Mouse (Mus musculus): Measurements from ENCODE around the gene Cxcr4. TPM values are rescaled to one million over a fixed set of nuclear protein-coding genes. Genes with fewer than 3 reads are reported as not detected.
A peak's percentile ranks its signal among the peaks of the same experiment; 100 is the strongest.

Gene Cxcr4
- polyA plus RNA-seq (2012; rRNA removed), result 9.1 and 9.3 TPM in 2 replicates
- polyA plus RNA-seq (2014; fragmentation: Nextera tagmentation; extraction: Ambion mirVana), result 1.8 and 2.4 TPM in 2 replicates

DNA sequence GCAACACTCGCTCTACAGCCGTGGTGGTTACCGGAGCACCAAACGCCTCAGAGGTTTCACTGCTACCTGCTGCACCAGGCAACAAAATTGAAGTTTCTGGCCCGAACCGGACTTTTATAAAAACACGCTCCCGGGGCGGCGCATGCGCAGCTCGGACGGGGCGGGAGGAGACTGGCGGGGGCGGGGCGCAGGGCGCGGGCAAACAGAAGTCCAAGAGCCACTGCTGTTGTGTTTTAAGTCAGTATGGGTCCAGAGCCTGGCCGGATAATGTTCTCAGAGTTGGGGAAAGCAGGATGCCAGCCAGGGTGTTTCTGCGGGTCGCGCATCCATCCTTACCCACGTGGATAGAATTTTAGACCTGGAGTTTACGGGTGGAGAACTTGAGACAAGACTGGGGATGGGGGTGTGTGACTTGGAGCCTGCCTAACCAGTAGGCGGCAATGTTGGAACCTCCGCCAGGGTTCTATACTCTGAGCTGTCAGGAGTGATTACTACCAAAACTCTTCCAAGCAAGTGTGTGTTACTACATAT, at the start of gene Cxcr4:
Gene Cxcr4 (minus strand): TSS at position 83 of the 531 bp plus-strand sequence.
- Histone ChIP-seq H3K27ac (no peak within 1 kb of the TSS), H3K4me1 (replicated peaks; ENCODE audit: control insufficient read depth in 2 of 2, insufficient read depth in 2 of 2, low read length in 1 of 2) (peaks cover 0 to 2% of the 10 kb centered on the region in 2 experiments; a peak in 1 of 4 replicates), H3K9ac (replicated peaks) (no peak within 1 kb of the TSS; the same call in 1 of the 2 replicates), H3K4me3 (ENCODE audit: insufficient read depth in 1 of 2, low read depth in 2 of 2, low read length in 2 of 2) (peak within 1 kb of the TSS; percentile 50 to 74), H3K4me2 (ENCODE audit: low read depth) (peak within 1 kb of the TSS; percentile 65), H3K9me3 (ENCODE audit: control insufficient read depth, low read length) (no peaks in the 10 kb centered on the region), H3K27me3 (ENCODE audit: control insufficient read depth, insufficient read depth, low read length) (peaks cover 51% of the 10 kb centered on the region), H3K36me3 (replicated peaks; ENCODE audit: control insufficient read depth, insufficient read depth, low read depth) (no peaks in the 10 kb centered on the region)
- DNase-seq (ENCODE audit: low read depth in 3 of 3, low spot score in 3 of 3), result no peak
- WGBS (ENCODE audit: insufficient replicate concordance), result under 1% methylated on average over 27 of the region's 27 CpGs
- peak; percentile 60 for ATAC-seq (ENCODE audit: insufficient read depth)
- TF ChIP-seq EP300 (IDR thresholded peaks at IDR 0.05; ENCODE audit: low read depth) (no peak), CTCF (IDR thresholded peaks at IDR 0.05; ENCODE audit: low read depth) (peak; percentile 47)

DNA sequence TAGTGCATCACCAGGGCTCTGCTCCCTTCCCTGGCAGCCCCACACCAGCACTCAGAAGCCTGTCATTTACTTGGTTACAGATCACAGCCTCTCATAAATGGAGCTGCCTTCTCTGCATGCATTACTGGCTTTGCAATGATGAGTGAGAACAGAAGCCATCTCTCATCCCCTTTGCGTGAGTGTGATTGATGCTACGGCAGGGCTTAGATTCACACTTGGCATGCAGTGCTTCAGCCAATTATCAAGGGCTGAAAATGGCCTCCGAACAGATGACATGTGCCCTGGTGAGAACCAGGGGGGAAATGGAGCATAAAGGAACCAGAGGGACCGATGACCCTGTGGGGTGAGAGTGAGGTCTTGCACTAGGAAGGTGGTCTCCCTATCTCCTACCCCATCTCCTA, 47.6 kb upstream of the Cxcr4 start:
- no peak overlapping the region for H3K27ac ChIP-seq
- TF ChIP-seq CTCF (IDR thresholded peaks at IDR 0.05; ENCODE audit: low read depth), result no peak
- TF ChIP-seq EP300 (IDR thresholded peaks at IDR 0.05; ENCODE audit: low read depth), result no peak
- no peak overlapping the region for H3K9ac ChIP-seq (replicated peaks)
- no peaks in the 10 kb centered on the region for H3K4me1 ChIP-seq (replicated peaks; ENCODE audit: control insufficient read depth in 2 of 2, insufficient read depth in 2 of 2, low read length in 1 of 2)
- H3K27me3 ChIP-seq (ENCODE audit: control insufficient read depth, insufficient read depth, low read length), result no peaks in the 10 kb centered on the region
- H3K4me3 ChIP-seq (ENCODE audit: insufficient read depth in 1 of 2, low read depth in 2 of 2, low read length in 2 of 2), result no peak overlapping the region
- DNase-seq (ENCODE audit: low read depth in 3 of 3, low spot score in 3 of 3) (no peak), ATAC-seq (ENCODE audit: insufficient read depth) (no peak)
- no peaks in the 10 kb centered on the region for H3K36me3 ChIP-seq (replicated peaks; ENCODE audit: control insufficient read depth, insufficient read depth, low read depth)
- H3K9me3 ChIP-seq (ENCODE audit: control insufficient read depth, low read length), result no peaks in the 10 kb centered on the region
- H3K4me2 ChIP-seq (ENCODE audit: low read depth), result no peak overlapping the region
- 45% methylated on average over 4 of the region's 4 CpGs for WGBS (ENCODE audit: insufficient replicate concordance)

DNA sequence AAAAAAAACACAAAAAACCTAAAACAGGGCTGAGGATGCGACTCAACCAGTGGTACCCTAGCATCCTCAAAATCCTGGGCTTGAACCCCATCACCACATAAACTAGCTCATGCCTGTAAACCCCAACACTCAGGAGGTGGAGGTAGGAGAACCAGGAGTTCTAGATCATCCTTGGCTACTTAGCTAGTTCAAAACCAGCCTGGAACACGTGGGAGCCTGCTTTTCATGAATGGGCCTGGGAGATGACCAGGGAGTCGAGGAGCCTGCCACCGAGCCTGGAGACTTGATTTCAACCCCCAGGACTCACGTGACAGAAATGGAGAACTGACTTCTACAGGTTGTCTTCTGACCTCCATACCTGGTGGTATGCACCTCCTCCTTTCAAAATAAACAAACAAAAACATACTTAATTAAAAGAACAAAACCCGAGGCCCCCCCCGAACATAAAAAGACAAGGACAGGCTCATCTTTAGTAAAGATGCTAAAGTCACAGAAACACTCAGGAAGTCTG, 45.2 kb upstream of the Cxcr4 start:
- 70% methylated on average over 7 of the region's 7 CpGs for WGBS (ENCODE audit: insufficient replicate concordance)
- H3K9me3 ChIP-seq (ENCODE audit: control insufficient read depth, low read length), result no peaks in the 10 kb centered on the region
- no peak overlapping the region for H3K4me3 ChIP-seq (ENCODE audit: insufficient read depth in 1 of 2, low read depth in 2 of 2, low read length in 2 of 2)
- no peaks in the 10 kb centered on the region for H3K27me3 ChIP-seq (ENCODE audit: control insufficient read depth, insufficient read depth, low read length)
- H3K36me3 ChIP-seq (replicated peaks; ENCODE audit: control insufficient read depth, insufficient read depth, low read depth), result no peaks in the 10 kb centered on the region
- H3K4me2 ChIP-seq (ENCODE audit: low read depth), result no peak overlapping the region
- no peak overlapping the region for H3K9ac ChIP-seq (replicated peaks)
- TF ChIP-seq CTCF (IDR thresholded peaks at IDR 0.05; ENCODE audit: low read depth), result no peak
- no peak for TF ChIP-seq EP300 (IDR thresholded peaks at IDR 0.05; ENCODE audit: low read depth)
- ATAC-seq (ENCODE audit: insufficient read depth) (no peak), DNase-seq (ENCODE audit: low read depth in 3 of 3, low spot score in 3 of 3) (no peak)
- no peak overlapping the region for H3K27ac ChIP-seq
- no peaks in the 10 kb centered on the region for H3K4me1 ChIP-seq (replicated peaks; ENCODE audit: control insufficient read depth in 2 of 2, insufficient read depth in 2 of 2, low read length in 1 of 2)

DNA sequence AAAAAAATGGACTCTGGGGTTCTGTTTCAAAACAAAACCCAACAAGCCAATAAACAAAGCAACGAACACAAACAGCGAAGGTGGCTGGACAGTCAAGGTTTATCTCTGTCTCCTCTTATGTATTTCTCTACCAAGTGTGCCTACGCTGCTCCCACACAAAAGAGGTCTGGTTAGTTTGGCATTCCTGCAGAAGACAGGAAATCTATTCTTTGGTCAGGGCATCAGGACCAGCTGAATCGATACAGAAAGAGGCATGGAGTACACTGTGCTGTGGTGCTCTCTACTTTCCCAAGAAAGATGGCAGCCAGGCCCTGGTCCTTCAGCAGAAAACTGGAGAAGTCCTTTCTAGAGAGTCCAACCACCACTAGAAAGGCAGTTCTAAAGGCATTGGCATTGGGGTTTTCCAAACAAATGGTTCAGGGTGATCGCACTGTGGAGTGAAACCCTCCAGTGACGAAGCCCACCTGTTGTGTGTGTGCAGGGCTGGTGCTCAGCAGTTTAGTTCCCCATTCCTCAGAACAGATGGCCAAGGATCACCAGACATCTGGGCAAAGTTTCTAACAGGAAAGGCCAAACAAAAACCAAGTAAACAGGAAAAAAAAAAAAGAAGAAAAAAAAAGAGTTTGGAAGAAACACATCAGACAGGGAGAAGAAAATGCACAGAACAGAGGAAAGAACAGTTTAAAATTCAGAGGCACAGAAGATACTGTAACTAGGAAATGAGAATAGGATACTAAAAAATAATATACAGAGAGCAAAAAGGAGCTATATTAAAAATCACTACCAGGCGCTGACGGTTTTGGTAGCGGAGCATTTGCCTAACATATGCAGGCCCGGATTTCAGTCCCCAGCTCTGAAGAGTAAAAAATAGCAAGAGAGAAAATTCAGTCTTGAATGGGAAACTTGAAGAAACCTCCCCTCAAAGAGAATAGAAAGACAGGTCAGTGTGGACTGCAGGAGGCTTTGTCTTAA, 44.5 kb upstream of the Cxcr4 start:
- Histone ChIP-seq H3K4me1 (replicated peaks; ENCODE audit: control insufficient read depth in 2 of 2, insufficient read depth in 2 of 2, low read length in 1 of 2) (no peaks in the 10 kb centered on the region), H3K4me2 (ENCODE audit: low read depth) (no peak overlapping the region), H3K36me3 (replicated peaks; ENCODE audit: control insufficient read depth, insufficient read depth, low read depth) (no peaks in the 10 kb centered on the region), H3K4me3 (ENCODE audit: insufficient read depth in 1 of 2, low read depth in 2 of 2, low read length in 2 of 2) (no peak overlapping the region), H3K27ac (no peak overlapping the region), H3K27me3 (ENCODE audit: control insufficient read depth, insufficient read depth, low read length) (no peaks in the 10 kb centered on the region), H3K9ac (replicated peaks) (no peak overlapping the region), H3K9me3 (ENCODE audit: control insufficient read depth, low read length) (no peaks in the 10 kb centered on the region)
- TF ChIP-seq CTCF (IDR thresholded peaks at IDR 0.05; ENCODE audit: low read depth), result no peak
- no peak for TF ChIP-seq EP300 (IDR thresholded peaks at IDR 0.05; ENCODE audit: low read depth)
- ATAC-seq (ENCODE audit: insufficient read depth), result no peak
- 70% methylated on average over 10 of the region's 10 CpGs for WGBS (ENCODE audit: insufficient replicate concordance)
- DNase-seq (ENCODE audit: low read depth in 3 of 3, low spot score in 3 of 3), result no peak
